ENCODE assay signal across 9 mouse cellular contexts in genomic region chr10:38966646-38967045, GRCm38 (mm10). TPM values are rescaled to one million over a fixed set of nuclear protein-coding genes. Genes with fewer than 3 reads are reported as not detected.
DNase-seq lines count a peak whose midpoint lies in the region; ATAC-seq and TF ChIP-seq lines count a peak whose summit lies in the region.
"Had no signal": no experiment of that assay in that cellular context is flagged by ENCODE, and none has a peak within 500 bp of the region (broad histone marks: within the 10 kb centered on the region; RNA-seq: fewer than 3 reads in every experiment).

No protein-coding gene starts in this region.

- DNase-seq in heart, embryonic 10.5 days (ENCODE audit: low spot score), result no peak
- DNase-seq in heart, adult 9 months (ENCODE audit: low spot score in 2 of 2), result no peak
- DNase-seq in lung, postnatal 25 days (ENCODE audit: low spot score), result no peak
- DNase-seq in urinary bladder, postnatal 36 days (ENCODE audit: low spot score in 2 of 2), result no peak
- DNase-seq in thymus, adult 18-20 months, result no peak

- peak overlapping the region; percentile 75 for H3K4me3 ChIP-seq in heart, embryonic 10.5 days
- peak overlapping the region; percentile 72 for H3K4me3 ChIP-seq in lung, embryonic 16.5 days (ENCODE audit: low read length)
- H3K4me3 ChIP-seq in intestine, postnatal 0 days (ENCODE audit: low read depth, low read length), result peak overlapping the region; percentile 49
- peak overlapping the region; percentile 52 for H3K4me3 ChIP-seq in stomach, embryonic 16.5 days (replicated peaks; ENCODE audit: low read length)

- 40% methylated on average over 2 of the region's 2 CpGs for WGBS in heart, embryonic 10.5 days
- WGBS in lung, embryonic 16.5 days, result 42% methylated on average over 2 of the region's 2 CpGs
- 77% methylated on average over 2 of the region's 2 CpGs for WGBS in intestine, postnatal 0 days
- WGBS in stomach, embryonic 16.5 days, result 58% methylated on average over 2 of the region's 2 CpGs

- H3K4me1 ChIP-seq in heart, embryonic 10.5 days, result peaks cover 56% of the 10 kb centered on the region
- H3K4me1 ChIP-seq in lung, embryonic 16.5 days (replicated peaks; ENCODE audit: control insufficient read depth, insufficient read depth, low read length), result peaks cover 29% of the 10 kb centered on the region
- H3K4me1 ChIP-seq in intestine, postnatal 0 days (replicated peaks; ENCODE audit: control insufficient read depth, insufficient read depth, low read length), result no peaks in the 10 kb centered on the region; the same call in 1 of the 2 replicates
- peaks cover 12% of the 10 kb centered on the region for H3K4me1 ChIP-seq in stomach, embryonic 16.5 days (ENCODE audit: control insufficient read depth, insufficient read depth, low read length)

- peak overlapping the region; percentile 95; the same call in 1 of the 2 replicates for H3K27ac ChIP-seq in heart, embryonic 10.5 days
- peak overlapping the region; percentile 95 for H3K27ac ChIP-seq in lung, embryonic 16.5 days (ENCODE audit: low read length)
- H3K27ac ChIP-seq in intestine, postnatal 0 days (ENCODE audit: low read depth, low read length), result no peak overlapping the region
- H3K27ac ChIP-seq in stomach, embryonic 16.5 days (ENCODE audit: low read length), result peak overlapping the region; percentile 83; the same call in 1 of the 2 replicates
- H3K27ac ChIP-seq: liver, embryonic 14.5 days had no signal

- peak overlapping the region; percentile 76 for H3K4me2 ChIP-seq in lung, embryonic 16.5 days (ENCODE audit: low read depth, low read length)
- H3K4me2 ChIP-seq in intestine, postnatal 0 days (replicated peaks; ENCODE audit: low read depth), result peak overlapping the region; percentile 57
- peak overlapping the region; percentile 62 for H3K4me2 ChIP-seq in stomach, embryonic 16.5 days (ENCODE audit: low read depth, low read length)

- peak overlapping the region; percentile 90 for H3K9ac ChIP-seq in lung, embryonic 16.5 days (ENCODE audit: low read length)
- no peak overlapping the region for H3K9ac ChIP-seq in intestine, postnatal 0 days (ENCODE audit: low read depth, low read length)
- peak overlapping the region; percentile 77 for H3K9ac ChIP-seq in stomach, embryonic 16.5 days (ENCODE audit: low read length)
- H3K9ac ChIP-seq: liver, embryonic 14.5 days had no signal

- no peaks in the 10 kb centered on the region for H3K27me3 ChIP-seq in heart, embryonic 10.5 days (ENCODE audit: insufficient read depth, poor library complexity, severe bottlenecking)
- H3K27me3 ChIP-seq in lung, embryonic 16.5 days (ENCODE audit: control insufficient read depth, insufficient read depth, low read depth, low read length), result no peaks in the 10 kb centered on the region
- H3K27me3 ChIP-seq in intestine, postnatal 0 days (replicated peaks; ENCODE audit: control insufficient read depth, insufficient read depth, low read length), result no peaks in the 10 kb centered on the region
- H3K27me3 ChIP-seq in stomach, embryonic 16.5 days (ENCODE audit: control insufficient read depth, insufficient read depth, low read length), result no peaks in the 10 kb centered on the region

- TF ChIP-seq CTCF in intestine, postnatal 0 days (IDR thresholded peaks at IDR 0.05; ENCODE audit: low read depth), result no peak

- no peak for ATAC-seq in lung, embryonic 16.5 days (ENCODE audit: low read depth)
- no peak for ATAC-seq in intestine, postnatal 0 days
- no peak for ATAC-seq in stomach, embryonic 16.5 days (ENCODE audit: insufficient read depth, low FRiP score)

- no peaks in the 10 kb centered on the region for H3K36me3 ChIP-seq in heart, embryonic 10.5 days
- H3K36me3 ChIP-seq in lung, embryonic 16.5 days (ENCODE audit: control insufficient read depth, insufficient read depth, low read length), result no peaks in the 10 kb centered on the region
- H3K36me3 ChIP-seq in intestine, postnatal 0 days (ENCODE audit: control insufficient read depth, insufficient read depth), result no peaks in the 10 kb centered on the region
- H3K36me3 ChIP-seq in stomach, embryonic 16.5 days (ENCODE audit: control insufficient read depth, insufficient read depth, low read length), result no peaks in the 10 kb centered on the region

- H3K9me3 ChIP-seq in heart, embryonic 10.5 days, result no peaks in the 10 kb centered on the region
- no peaks in the 10 kb centered on the region for H3K9me3 ChIP-seq in lung, embryonic 16.5 days (ENCODE audit: control insufficient read depth, low read length)
- H3K9me3 ChIP-seq in intestine, postnatal 0 days (ENCODE audit: control insufficient read depth), result no peaks in the 10 kb centered on the region
- H3K9me3 ChIP-seq in stomach, embryonic 16.5 days (replicated peaks; ENCODE audit: control insufficient read depth, low read length), result no peaks in the 10 kb centered on the region

RNA-seq across cellular contexts. Expression of gene Lama4, which starts 1.3 kb away (rescaled TPM):
- polyA plus RNA-seq in heart, embryonic 10.5 days (2016; fragmentation: Nextera tagmentation; extraction: Ambion mirVana), result 60.0 and 129 TPM in 2 replicates
- 127 and 131 TPM in 2 replicates for polyA plus RNA-seq in lung, embryonic 16.5 days (2015; fragmentation: Nextera tagmentation; extraction: Ambion mirVana)
- polyA plus RNA-seq in intestine, postnatal 0 days (2015; fragmentation: Nextera tagmentation; extraction: Ambion mirVana), result 27.2 and 28.3 TPM in 2 replicates
- polyA plus RNA-seq in stomach, embryonic 16.5 days (2015; fragmentation: Nextera tagmentation; extraction: Ambion mirVana), result 72.4 and 75.1 TPM in 2 replicates
